30 mouse cellular contexts compared by ENCODE assay signal in the genomic region with DNA sequence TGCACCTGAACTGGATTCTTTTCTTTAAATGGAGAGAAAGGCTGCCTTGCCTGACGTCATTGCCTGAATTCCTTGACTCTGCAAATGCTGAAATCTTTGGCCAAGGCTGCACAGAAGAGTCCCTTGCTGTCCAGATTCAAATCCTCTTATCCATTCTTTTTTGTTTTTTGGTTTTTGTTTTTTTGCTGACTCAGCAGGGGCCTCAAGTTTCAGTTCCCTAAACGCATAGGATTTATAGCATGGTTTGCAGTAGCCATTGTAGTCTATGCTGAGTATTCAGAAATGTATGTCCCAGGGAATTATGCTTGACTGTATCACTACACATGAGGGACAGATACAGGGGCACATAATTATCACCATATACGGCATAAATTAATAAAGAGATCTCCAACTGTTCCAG. TPM values are rescaled to one million over a fixed set of nuclear protein-coding genes. Genes with fewer than 3 reads are reported as not detected.
DNase-seq lines count a peak whose midpoint lies in the region; ATAC-seq and TF ChIP-seq lines count a peak whose summit lies in the region.
"Had no signal": no experiment of that assay in that cellular context is flagged by ENCODE, and none has a peak within 500 bp of the region (broad histone marks: within the 10 kb centered on the region; RNA-seq: fewer than 3 reads in every experiment).

No protein-coding gene starts in this region.

- H3K27me3 ChIP-seq in liver, embryonic 12.5 days (replicated peaks): peaks cover 7% of the 10 kb centered on the region; the same call in 1 of the 2 replicates
- H3K27me3 ChIP-seq: heart, embryonic 13.5 days; hindbrain, embryonic 13.5 days; liver, embryonic 15.5 days; Patski had no signal

- H3K4me3 ChIP-seq in liver, embryonic 12.5 days: no peak overlapping the region
- H3K4me3 ChIP-seq in ES-E14 (ENCODE audit: insufficient read depth in 1 of 2, low read depth in 1 of 2, low read length in 2 of 2, poor library complexity in 1 of 2, severe bottlenecking in 1 of 2): no peak overlapping the region
- H3K4me3 ChIP-seq: embryonic facial prominence, embryonic 15.5 days; heart, embryonic 13.5 days; hindbrain, embryonic 13.5 days; limb, embryonic 13.5 days; liver, embryonic 15.5 days had no signal

- no peaks in the 10 kb centered on the region for H3K36me3 ChIP-seq in liver, embryonic 12.5 days
- H3K36me3 ChIP-seq in ES-E14 (ENCODE audit: control insufficient read depth, insufficient read depth, low read length, poor library complexity, severe bottlenecking): no peaks in the 10 kb centered on the region
- H3K36me3 ChIP-seq: embryonic facial prominence, embryonic 15.5 days; heart, embryonic 13.5 days; hindbrain, embryonic 13.5 days; limb, embryonic 13.5 days; liver, embryonic 15.5 days had no signal

- in situ Hi-C loops in ES-E14 (cut with MboI; ENCODE audit: low sequenced_read_pairs in 2 of 2, unreplicated experiment in 2 of 2): no loop called here

- no peak overlapping the region for H3K4me2 ChIP-seq in liver, embryonic 12.5 days
- H3K4me2 ChIP-seq: embryonic facial prominence, embryonic 15.5 days; hindbrain, embryonic 13.5 days; limb, embryonic 13.5 days; liver, embryonic 15.5 days had no signal

- peaks cover 14% of the 10 kb centered on the region for H3K4me1 ChIP-seq in liver, embryonic 12.5 days
- H3K4me1 ChIP-seq in ES-E14 (ENCODE audit: control insufficient read depth in 2 of 2, insufficient read depth in 2 of 2, low read length in 2 of 2, poor library complexity in 1 of 2): no peaks in the 10 kb centered on the region
- H3K4me1 ChIP-seq: embryonic facial prominence, embryonic 15.5 days; hindbrain, embryonic 13.5 days had no signal

- no peak overlapping the region for H3K9ac ChIP-seq in liver, embryonic 12.5 days
- H3K9ac ChIP-seq in ES-E14 (ENCODE audit: insufficient read depth, low read depth, low read length, poor library complexity, severe bottlenecking): no peak overlapping the region
- H3K9ac ChIP-seq: embryonic facial prominence, embryonic 15.5 days; heart, embryonic 13.5 days; hindbrain, embryonic 13.5 days; limb, embryonic 13.5 days; liver, embryonic 15.5 days had no signal

- ATAC-seq in liver, embryonic 12.5 days: no peak
- peak; percentile 21; the same call in 1 of the 2 replicates for ATAC-seq in common myeloid progenitor, adult 5-6 weeks (replicated peaks; ENCODE audit: low read depth, poor library complexity, severe bottlenecking)
- ATAC-seq in megakaryocyte progenitor cell, adult 5-6 weeks (replicated peaks; ENCODE audit: poor library complexity): peak; percentile 32; the same call in 1 of the 2 replicates
- ATAC-seq: forebrain, embryonic 14.5 days; Patski had no signal

- WGBS in liver, embryonic 12.5 days (ENCODE audit: insufficient replicate concordance): 43% methylated on average over 3 of the region's 3 CpGs

- peak overlapping the region; percentile 16; the same call in 1 of the 2 replicates for H3K27ac ChIP-seq in liver, embryonic 12.5 days
- no peak overlapping the region for H3K27ac ChIP-seq in ES-E14 (ENCODE audit: insufficient read depth, low read depth, low read length, poor library complexity, severe bottlenecking)
- H3K27ac ChIP-seq: embryonic facial prominence, embryonic 15.5 days; heart, embryonic 13.5 days; hindbrain, embryonic 13.5 days; limb, embryonic 13.5 days; liver, embryonic 15.5 days; stomach, postnatal 0 days had no signal

- no peak for DNase-seq in liver
- DNase-seq in ES-E14 (ENCODE audit: low read depth, low spot score): no peak
- no peak for DNase-seq in adrenal gland, postnatal 25 days
- no peak for DNase-seq in cerebellum, postnatal 36 days
- DNase-seq: cerebellum, adult 8-10 months; kidney, adult 9 months; kidney, postnatal 36 days; midbrain, embryonic 14.5 days; thymus, adult 2 months had no signal

- no peaks in the 10 kb centered on the region for H3K9me3 ChIP-seq in liver, embryonic 12.5 days (replicated peaks)
- H3K9me3 ChIP-seq in ES-E14 (ENCODE audit: control insufficient read depth, insufficient read depth, low read depth, low read length): no peaks in the 10 kb centered on the region
- H3K9me3 ChIP-seq: embryonic facial prominence, embryonic 15.5 days; heart, embryonic 13.5 days; hindbrain, embryonic 13.5 days; limb, embryonic 13.5 days; liver, embryonic 15.5 days had no signal

TF ChIP-seq in ES-E14, 5 proteins besides CTCF, POLR2A, EP300 and RAD21:
- peak; percentile 97 for TF ChIP-seq MAFK (IDR thresholded peaks at IDR 0.05; ENCODE audit: insufficient read depth, low read depth, low read length)
- no peak for TF ChIP-seq ZC3H11A (IDR thresholded peaks at IDR 0.05; ENCODE audit: borderline replicate concordance, low read depth, low read length)
- no peak for TF ChIP-seq HCFC1 (IDR thresholded peaks at IDR 0.05; ENCODE audit: borderline replicate concordance, insufficient read depth, low read length)

RNA-seq across cellular contexts. Expression of a gene that starts 0.9 kb away (rescaled TPM):
- 746 and 863 TPM in 2 replicates for polyA plus RNA-seq in liver, embryonic 12.5 days (2016; fragmentation: Nextera tagmentation; extraction: Ambion mirVana)
- total RNA-seq in ES-E14 (2012; rRNA removed): not detected in 2 replicates
- total RNA-seq in common myeloid progenitor, adult 5-6 weeks (2017): 138 and 211 TPM in 2 replicates
- total RNA-seq in megakaryocyte progenitor cell, adult 5-6 weeks (2015): 0.64 and 3.3 TPM in 2 replicates
- 1.2 and 2.2 TPM in 2 replicates for total RNA-seq in megakaryocyte progenitor cell, adult 5-6 weeks (2017)
- 7.6 and 8.4 TPM in 2 replicates for total RNA-seq in adrenal gland, postnatal 25 days (2021)
- polyA plus RNA-seq: Patski had no signal

RNA-seq across cellular contexts. Expression of a gene that starts 3.1 kb away (rescaled TPM):
- 164 and 174 TPM in 2 replicates for polyA plus RNA-seq in liver, embryonic 12.5 days (2016; fragmentation: Nextera tagmentation; extraction: Ambion mirVana)
- 1.2 TPM in 2 replicates for total RNA-seq in ES-E14 (2012; rRNA removed)
- total RNA-seq in common myeloid progenitor, adult 5-6 weeks (2017): 0.82 and 1.5 TPM in 2 replicates
- 0.66 TPM in 1 of 2 replicates, not detected in the other for total RNA-seq in megakaryocyte progenitor cell, adult 5-6 weeks (2015)
- total RNA-seq in megakaryocyte progenitor cell, adult 5-6 weeks (2017): not detected in 2 replicates
- 1.2 and 2.7 TPM in 2 replicates for total RNA-seq in adrenal gland, postnatal 25 days (2021)
- total RNA-seq: megakaryocyte-erythroid progenitor cell, adult 5-6 weeks had no signal

RNA-seq across cellular contexts. Expression of a gene that starts 12.2 kb away (rescaled TPM):
- polyA plus RNA-seq in liver, embryonic 12.5 days (2016; fragmentation: Nextera tagmentation; extraction: Ambion mirVana): 1.3 and 1.5 TPM in 2 replicates
- 0.18 and 0.21 TPM in 2 replicates for total RNA-seq in ES-E14 (2012; rRNA removed)
- not detected in 2 replicates for total RNA-seq in common myeloid progenitor, adult 5-6 weeks (2017)
- not detected in 2 replicates for total RNA-seq in megakaryocyte progenitor cell, adult 5-6 weeks (2015)
- not detected in 2 replicates for total RNA-seq in megakaryocyte progenitor cell, adult 5-6 weeks (2017)
- total RNA-seq in adrenal gland, postnatal 25 days (2021): not detected in 2 replicates
- total RNA-seq: adrenal gland, adult 18-20 months; gastrocnemius, adult 8-10 months; left cerebral cortex, postnatal 25 days; megakaryocyte-erythroid progenitor cell, adult 5-6 weeks had no signal
- polyA plus RNA-seq: midbrain, embryonic 14.5 days had no signal

RNA-seq across cellular contexts. Expression of a gene that starts 14.5 kb away (rescaled TPM):
- not detected in 2 replicates for polyA plus RNA-seq in liver, embryonic 12.5 days (2016; fragmentation: Nextera tagmentation; extraction: Ambion mirVana)
- not detected in 2 replicates for total RNA-seq in ES-E14 (2012; rRNA removed)
- 0.05 TPM in 1 of 2 replicates, not detected in the other for total RNA-seq in common myeloid progenitor, adult 5-6 weeks (2017)
- total RNA-seq in megakaryocyte progenitor cell, adult 5-6 weeks (2015): not detected in 2 replicates
- total RNA-seq in megakaryocyte progenitor cell, adult 5-6 weeks (2017): not detected in 2 replicates
- total RNA-seq in adrenal gland, postnatal 25 days (2021): not detected in 2 replicates
- total RNA-seq: adrenal gland, adult 18-20 months; gastrocnemius, adult 8-10 months; heart, postnatal 25 days; layer of hippocampus, adult 8-10 months; left cerebral cortex, adult 18-20 months; left cerebral cortex, postnatal 25 days had no signal
- polyA plus RNA-seq: forebrain, embryonic 14.5 days; frontal cortex, adult 2 months; heart, embryonic 13.5 days; hindbrain, embryonic 13.5 days; intestine, embryonic 14.5 days; liver, embryonic 15.5 days; midbrain, embryonic 14.5 days; neural tube, embryonic 11.5 days; Patski had no signal

RNA-seq across cellular contexts. Expression of a gene that starts 23.0 kb away (rescaled TPM):
- not detected in 2 replicates for polyA plus RNA-seq in liver, embryonic 12.5 days (2016; fragmentation: Nextera tagmentation; extraction: Ambion mirVana)
- not detected in 2 replicates for total RNA-seq in ES-E14 (2012; rRNA removed)
- total RNA-seq in common myeloid progenitor, adult 5-6 weeks (2017): not detected in 2 replicates
- not detected in 2 replicates for total RNA-seq in megakaryocyte progenitor cell, adult 5-6 weeks (2015)
- not detected in 2 replicates for total RNA-seq in megakaryocyte progenitor cell, adult 5-6 weeks (2017)
- total RNA-seq in adrenal gland, postnatal 25 days (2021): not detected in 2 replicates
- total RNA-seq: adrenal gland, adult 18-20 months; gastrocnemius, adult 8-10 months; heart, postnatal 25 days; layer of hippocampus, adult 8-10 months; left cerebral cortex, adult 18-20 months; left cerebral cortex, postnatal 25 days; megakaryocyte-erythroid progenitor cell, adult 5-6 weeks had no signal
- polyA plus RNA-seq: forebrain, embryonic 14.5 days; frontal cortex, adult 2 months; hindbrain, embryonic 13.5 days; liver, embryonic 15.5 days; midbrain, embryonic 14.5 days had no signal

Comparison
In these comparisons a context has a peak if more than half of its experiments do, and no peak if none do; other contexts are left out.
1. RNA of a gene that starts 0.9 kb away (total RNA-seq): 138 to 211 TPM in common myeloid progenitor, adult 5-6 weeks; 7.6 to 8.4 TPM in adrenal gland, postnatal 25 days, 0.64 to 3.3 TPM in megakaryocyte progenitor cell, adult 5-6 weeks and not detected in ES-E14; every median in the first group is over 10 times any median in the second.